Mouse (Mus musculus): ENCODE measurements around the gene Zrsr1.

Gene Zrsr1

DNA sequence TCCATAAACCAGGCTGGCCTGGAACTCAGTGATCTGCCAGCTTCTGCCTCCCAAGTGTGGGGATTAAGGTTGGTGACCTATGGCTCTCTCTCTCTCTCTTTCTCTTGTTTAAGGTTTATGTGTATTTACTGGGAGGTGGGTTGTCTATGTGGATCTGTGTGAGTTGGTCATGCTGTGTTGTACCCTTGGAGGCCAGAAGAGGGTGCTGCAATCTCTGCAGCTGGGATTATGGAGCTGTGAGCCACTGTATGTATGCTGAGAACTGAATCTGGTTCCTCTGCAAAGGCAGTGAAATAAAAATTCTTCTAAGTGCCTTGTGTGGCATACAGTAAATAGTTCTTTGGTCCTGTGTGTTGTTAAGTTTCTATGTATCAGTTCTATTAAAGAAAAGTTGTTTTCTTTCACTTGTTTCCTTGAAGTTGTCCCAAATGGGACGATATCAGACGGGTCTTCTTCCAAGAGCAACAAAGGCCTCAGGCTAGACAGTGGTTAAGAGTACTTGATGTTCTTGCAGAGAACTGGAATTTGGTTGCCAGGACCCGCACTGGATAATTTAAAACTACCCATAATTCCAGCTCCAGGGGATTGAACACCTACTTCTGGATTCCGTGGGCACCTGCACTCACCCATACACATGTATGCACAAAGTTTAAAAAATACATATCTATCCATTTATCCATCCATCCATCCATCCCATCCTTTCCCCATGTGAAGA is 41.9 kb downstream of the Zrsr1 start:
- no peak for DNase-seq

- no peak for DNase-seq
Observed at GRCm38 (mm10) chr11:23014996-23015395, 43.2 kb downstream of the Zrsr1 start.

DNA sequence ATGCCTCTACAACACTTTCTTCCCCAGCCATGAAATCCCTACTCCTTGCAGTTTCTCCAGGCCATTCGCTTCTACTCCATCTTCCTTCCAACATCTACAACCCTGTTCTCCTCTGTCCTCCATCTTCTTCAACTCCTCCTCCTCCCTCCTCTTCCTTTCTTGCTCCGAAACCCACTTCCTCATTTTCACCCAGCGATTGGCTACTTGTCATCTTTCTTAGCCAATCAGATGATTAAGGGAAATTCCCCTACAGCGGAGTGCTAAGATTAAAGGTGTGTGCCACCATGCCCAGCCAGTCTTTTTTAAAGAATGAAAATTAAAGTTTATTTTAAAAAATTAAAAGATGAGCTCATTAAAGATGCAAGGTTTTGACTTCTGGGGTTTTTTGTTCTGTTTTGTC is 46.1 kb downstream of the Zrsr1 start:
- DNase-seq, result no peak

DNA sequence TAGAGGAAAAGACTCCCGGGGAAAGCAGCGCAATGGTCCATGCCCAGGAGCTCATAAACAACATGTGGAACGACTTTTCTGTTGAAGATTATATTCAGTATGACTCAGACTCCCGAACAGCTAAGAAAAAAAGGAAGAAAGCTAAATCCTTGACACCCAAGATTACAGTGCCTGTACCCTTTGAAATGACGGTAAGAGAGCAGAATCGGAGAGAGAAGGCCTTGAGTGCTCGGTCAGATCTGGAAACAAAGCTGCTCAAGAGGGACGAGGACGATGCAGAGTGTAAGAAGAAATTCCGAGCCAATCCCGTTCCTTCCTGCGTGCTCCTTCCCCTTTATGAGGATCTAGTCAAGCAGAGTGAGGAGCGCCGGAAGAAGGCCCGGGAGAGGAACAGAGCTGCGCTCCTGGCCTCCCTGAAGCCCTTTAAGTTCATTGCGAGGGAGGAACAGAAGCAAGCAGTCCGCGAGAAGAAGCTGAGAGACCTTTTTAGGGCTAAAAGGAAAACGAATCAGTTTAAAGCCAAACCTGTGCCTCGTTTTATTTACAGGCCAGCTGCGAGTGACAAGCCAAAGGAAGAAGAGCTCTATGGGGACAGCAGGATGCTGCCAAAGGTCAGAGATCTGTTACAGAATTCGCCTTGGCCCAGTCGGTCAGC is 48.4 kb downstream of the Zrsr1 start:
- DNase-seq, result no peak

GRCm38 (mm10) chr11:23020841-23021240 is 49.0 kb downstream of the Zrsr1 start:
- DNase-seq, result no peak

GRCm38 (mm10) chr11:23023155-23023554 is 51.4 kb downstream of the Zrsr1 start:
- no peak for DNase-seq

DNA sequence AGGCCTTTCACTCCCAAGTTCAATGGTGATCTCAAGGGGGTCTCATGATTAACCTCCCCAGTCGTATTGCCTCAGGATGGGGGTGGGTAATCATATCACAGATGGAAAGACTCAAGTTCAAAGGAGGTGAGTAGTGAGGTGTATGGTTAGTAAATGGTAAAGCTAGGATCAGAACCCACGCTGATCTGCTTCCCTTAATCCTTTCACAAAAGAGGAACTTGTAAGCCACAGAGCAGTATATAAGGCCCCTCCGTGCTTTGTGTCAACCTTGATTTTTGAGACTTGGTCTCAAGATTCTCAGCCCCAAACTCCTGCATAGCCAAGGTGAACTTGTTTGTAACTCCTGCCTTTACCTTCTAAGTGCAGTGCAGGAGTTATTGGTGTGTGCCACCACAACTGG is 52.4 kb downstream of the Zrsr1 start:
- no peak for DNase-seq

Measured in cerebellum, postnatal 14 days (tissue).